Mouse (Mus musculus): ENCODE data around the gene Bst1. TPM values are rescaled to one million over a fixed set of nuclear protein-coding genes. Genes with fewer than 3 reads are reported as not detected.

Bst1 gene
- total and polyA plus RNA-seq, 3 experiments, result not detected

- H3K36me3 ChIP-seq (ENCODE audit: control insufficient read depth in 1 of 2, insufficient read depth in 2 of 2, low read length in 2 of 2), result no peaks in the 10 kb centered on the region
- H3K4me1 ChIP-seq (ENCODE audit: control insufficient read depth in 1 of 2, insufficient read depth in 2 of 2, low read length in 2 of 2), result no peaks in the 10 kb centered on the region
- no peak overlapping the region for H3K27ac ChIP-seq (ENCODE audit: control insufficient read depth, low read depth, low read length)
- H3K9me3 ChIP-seq (replicated peaks; ENCODE audit: insufficient read depth, low read length), result no peaks in the 10 kb centered on the region
- H3K27me3 ChIP-seq (ENCODE audit: control insufficient read depth in 1 of 2, insufficient read depth in 2 of 2, low read length in 2 of 2), result no peaks in the 10 kb centered on the region
- no peaks in the 10 kb centered on the region for H3K79me2 ChIP-seq (ENCODE audit: control insufficient read depth, insufficient read depth, low read length, poor library complexity)
- no peak for DNase-seq (ENCODE audit: low read depth, low spot score)
- no peak overlapping the region for H3K4me3 ChIP-seq (ENCODE audit: control insufficient read depth in 1 of 2, insufficient read depth in 1 of 2, low read depth in 2 of 2, low read length in 2 of 2)
- no peak overlapping the region for H3K9ac ChIP-seq (ENCODE audit: control insufficient read depth, low read depth, low read length, poor library complexity, severe bottlenecking)
- TF ChIP-seq ZC3H11A (IDR thresholded peaks at IDR 0.05; ENCODE audit: low read depth, low read length) (no peak), CTCF (IDR thresholded peaks at IDR 0.05 in 2 of 3, conservative IDR thresholded peaks at IDR 0.05 in 1 of 3; ENCODE audit: control insufficient read depth in 1 of 3, insufficient read depth in 1 of 3, low read depth in 2 of 3, low read length in 3 of 3, poor library complexity in 1 of 3, severe bottlenecking in 1 of 3) (no peak), RCOR1 (IDR thresholded peaks at IDR 0.05; ENCODE audit: low read depth, low read length) (no peak), NRF1 (IDR thresholded peaks at IDR 0.05; ENCODE audit: insufficient read depth, low read depth, low read length, poor library complexity, severe bottlenecking) (no peak), CHD2 (IDR thresholded peaks at IDR 0.05; ENCODE audit: low read length) (no peak), TBP (IDR thresholded peaks at IDR 0.05; ENCODE audit: low read depth, low read length) (no peak), ZKSCAN1 (IDR thresholded peaks at IDR 0.05; ENCODE audit: low read depth, low read length) (no peak), TAL1 (IDR thresholded peaks at IDR 0.05; ENCODE audit: low read length) (no peak), NELFE (IDR thresholded peaks at IDR 0.05; ENCODE audit: low read depth, low read length) (no peak), ZNF384 (IDR thresholded peaks at IDR 0.05; ENCODE audit: low read depth, low read length) (no peak), MXI1 (IDR thresholded peaks at IDR 0.05; ENCODE audit: low read depth, low read length) (no peak)
These were observed 10.7 kb upstream of the Bst1 start for GRCm38 (mm10) chr5:43807744-43808696.

GRCm38 (mm10) chr5:43810427-43811062 is 8.1 kb upstream of the Bst1 start:
- TF ChIP-seq MAX (IDR thresholded peaks at IDR 0.05; ENCODE audit: low read length) (no peak), POLR2AphosphoS2 (IDR thresholded peaks at IDR 0.05; ENCODE audit: low read length) (no peak), USF1 (IDR thresholded peaks at IDR 0.05; ENCODE audit: low read depth, low read length) (no peak), ZC3H11A (IDR thresholded peaks at IDR 0.05; ENCODE audit: low read depth, low read length) (no peak), NRF1 (IDR thresholded peaks at IDR 0.05; ENCODE audit: insufficient read depth, low read depth, low read length, poor library complexity, severe bottlenecking) (no peak), MEF2A (IDR thresholded peaks at IDR 0.05; ENCODE audit: extremely low read depth, insufficient replicate concordance, low read depth, low read length, poor library complexity, severe bottlenecking) (no peak), TAL1 (IDR thresholded peaks at IDR 0.05; ENCODE audit: low read length) (no peak), RAD21 (IDR thresholded peaks at IDR 0.05; ENCODE audit: low read depth, low read length) (no peak), ELF1 (IDR thresholded peaks at IDR 0.05; ENCODE audit: low read depth, low read length) (no peak)
- Histone ChIP-seq H3K9ac (ENCODE audit: control insufficient read depth, low read depth, low read length, poor library complexity, severe bottlenecking) (no peak overlapping the region), H3K4me3 (ENCODE audit: control insufficient read depth in 1 of 2, insufficient read depth in 1 of 2, low read depth in 2 of 2, low read length in 2 of 2) (no peak overlapping the region), H3K27me3 (ENCODE audit: control insufficient read depth in 1 of 2, insufficient read depth in 2 of 2, low read length in 2 of 2) (no peaks in the 10 kb centered on the region; a peak in 2 of 4 replicates), H3K4me1 (ENCODE audit: control insufficient read depth in 1 of 2, insufficient read depth in 2 of 2, low read length in 2 of 2) (no peaks in the 10 kb centered on the region), H3K27ac (ENCODE audit: control insufficient read depth, low read depth, low read length) (no peak overlapping the region), H3K9me3 (replicated peaks; ENCODE audit: insufficient read depth, low read length) (no peaks in the 10 kb centered on the region), H3K36me3 (ENCODE audit: control insufficient read depth in 1 of 2, insufficient read depth in 2 of 2, low read length in 2 of 2) (no peaks in the 10 kb centered on the region), H3K79me2 (ENCODE audit: control insufficient read depth, insufficient read depth, low read length, poor library complexity) (no peaks in the 10 kb centered on the region)
- DNase-seq (ENCODE audit: low read depth, low spot score), result no peak
